Mouse (Mus musculus) cerebellum, adult 18-20 months (tissue): Measurements from ENCODE around the gene Deaf1.

Experiments
- DNase-seq, 2 experiments: peaks; one replicate each; pipeline ENCODE4 v3.0.0; 2021

Gene Deaf1

DNA sequence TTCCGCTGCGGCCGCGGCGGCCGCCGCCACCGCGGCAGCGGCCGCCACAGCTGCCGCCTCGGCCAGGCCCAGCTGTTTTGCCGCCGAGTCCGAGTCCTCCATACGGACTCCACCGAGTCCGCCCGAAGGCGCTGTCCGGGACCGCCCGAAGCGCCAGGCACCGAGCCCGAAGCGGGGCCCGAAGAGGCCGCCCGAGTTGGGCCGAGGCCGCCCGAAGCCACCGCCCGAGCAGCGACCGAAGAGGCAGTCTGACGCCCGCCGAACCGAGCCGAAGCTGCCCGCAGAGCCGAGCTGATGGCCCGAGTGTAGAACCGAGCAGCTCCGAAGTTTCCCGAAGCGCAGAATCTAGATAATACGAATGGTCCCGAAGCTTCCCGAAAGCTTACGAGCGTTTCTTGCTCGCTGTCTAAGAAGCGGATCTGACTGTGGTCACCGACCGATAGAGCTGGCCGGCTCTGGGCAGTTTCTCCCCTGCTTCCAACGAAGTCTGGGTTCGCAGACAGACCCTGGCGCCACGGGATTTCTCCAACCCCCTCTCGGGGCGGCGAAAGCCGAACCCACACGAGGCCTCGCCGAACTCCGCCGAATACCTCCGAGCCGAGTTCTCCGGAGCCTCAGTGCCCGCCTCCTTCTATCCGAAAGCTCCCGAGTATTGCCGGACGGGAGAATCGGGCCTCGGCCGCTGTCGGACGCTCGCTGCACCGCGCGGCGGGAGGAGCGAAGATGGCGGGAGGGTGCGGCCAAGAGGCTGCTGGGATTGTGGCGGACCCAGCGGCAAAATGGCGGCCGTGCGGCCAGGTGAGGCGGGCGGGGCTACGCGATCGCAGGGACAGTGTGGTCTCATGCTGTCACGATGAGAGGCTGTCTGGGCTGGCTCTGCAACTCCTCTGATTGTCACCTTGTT is at the start of gene Deaf1, which contains the start of gene Tmem80:
TSS of gene Deaf1 (minus strand) at position 222 of the 904 bp plus-strand sequence.
TSS of gene Tmem80 (plus strand) at position 271 of the 904 bp plus-strand sequence.
- peak; percentile 99 to 100 for DNase-seq

DNA sequence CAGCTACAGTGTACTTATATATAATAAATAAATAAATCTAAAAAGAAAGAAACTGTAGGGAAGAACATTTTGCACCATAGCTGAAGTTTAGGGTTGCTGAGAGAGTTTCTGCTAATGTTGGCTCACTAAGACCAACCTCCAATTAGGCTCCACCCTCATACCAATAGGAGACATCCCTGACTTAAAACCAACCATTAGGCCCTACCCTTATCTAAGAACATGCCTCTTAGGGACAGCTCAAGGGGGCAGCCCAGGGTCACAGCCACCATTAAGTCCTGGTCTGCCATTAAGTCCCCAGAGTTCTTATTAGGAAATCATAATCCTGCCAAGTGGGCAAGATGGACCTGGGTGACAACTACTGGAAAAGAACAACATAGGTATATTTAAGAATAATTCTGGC is 46.9 kb upstream of the Deaf1 start:
- no peak for DNase-seq

DNA sequence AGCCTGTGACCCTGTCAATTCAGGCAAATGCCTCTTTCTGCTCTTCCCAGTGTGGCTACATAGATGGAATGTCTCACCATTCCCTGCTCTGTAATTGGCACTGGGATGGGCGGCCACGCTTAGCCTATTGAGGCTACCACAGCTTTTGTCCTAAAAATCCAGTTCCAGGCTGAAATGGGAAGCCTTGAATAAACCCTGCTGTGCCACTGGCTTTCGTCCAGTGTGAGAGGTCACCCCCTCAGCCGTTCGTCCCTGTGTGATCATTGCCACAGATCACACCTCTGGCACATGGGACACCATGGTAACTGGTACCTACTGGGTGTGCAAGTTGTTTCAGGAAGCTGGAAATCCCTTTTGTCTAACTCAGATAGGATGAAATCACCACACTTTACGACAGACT is 46.1 kb upstream of the Deaf1 start:
- DNase-seq: no peak

DNA sequence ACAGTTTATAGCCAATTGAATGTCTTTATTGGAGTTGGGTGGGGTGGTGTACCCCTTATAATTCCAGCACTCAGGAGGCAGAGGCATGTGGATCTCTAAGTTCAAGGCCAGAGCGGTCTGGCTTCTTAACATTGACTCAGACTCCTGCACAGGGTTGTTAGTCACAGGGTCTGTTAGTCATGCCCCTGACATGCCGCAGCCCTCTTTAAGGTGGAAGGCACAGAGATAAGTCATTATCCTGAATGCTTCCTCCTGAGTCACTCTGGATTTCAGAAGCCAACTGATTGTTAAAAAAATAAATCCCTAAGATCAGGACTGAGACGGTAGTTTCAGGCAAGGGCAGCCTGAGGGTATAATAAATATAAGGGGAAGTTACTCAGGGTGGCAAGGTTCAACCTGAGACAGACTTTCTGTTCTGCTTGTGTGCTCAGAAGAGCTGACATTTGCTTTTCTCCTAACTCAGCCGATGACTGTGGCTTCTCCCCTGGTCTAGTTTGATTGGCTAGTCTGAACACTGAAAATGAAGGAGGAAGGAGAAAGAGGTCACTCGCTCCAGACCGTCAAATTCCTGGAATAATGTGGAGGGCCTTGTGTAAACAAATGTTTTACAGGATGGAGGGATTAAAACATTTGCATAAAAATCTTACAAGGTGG is 44.6 kb upstream of the Deaf1 start:
- DNase-seq: no peak

DNA sequence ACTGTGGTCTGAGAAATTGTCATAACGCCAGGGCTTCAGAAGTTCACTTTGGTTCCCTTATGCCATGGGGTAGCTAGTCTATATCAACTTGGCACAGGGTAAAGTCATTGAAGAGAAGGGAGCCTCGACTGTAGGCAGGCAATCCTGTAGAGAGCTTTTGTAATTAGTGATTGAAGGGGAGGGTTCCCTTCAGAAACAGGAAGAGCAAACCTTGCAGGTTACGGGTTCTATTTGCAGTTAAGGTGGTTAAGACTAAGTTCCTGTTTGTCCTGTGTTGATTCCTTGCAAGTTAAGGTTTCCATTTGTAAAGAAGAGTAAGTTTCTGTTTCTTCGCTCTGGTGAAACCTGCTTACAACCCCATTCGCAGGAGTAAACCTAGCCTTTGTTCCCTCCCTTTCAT is 42.4 kb upstream of the Deaf1 start:
- DNase-seq: no peak

DNA sequence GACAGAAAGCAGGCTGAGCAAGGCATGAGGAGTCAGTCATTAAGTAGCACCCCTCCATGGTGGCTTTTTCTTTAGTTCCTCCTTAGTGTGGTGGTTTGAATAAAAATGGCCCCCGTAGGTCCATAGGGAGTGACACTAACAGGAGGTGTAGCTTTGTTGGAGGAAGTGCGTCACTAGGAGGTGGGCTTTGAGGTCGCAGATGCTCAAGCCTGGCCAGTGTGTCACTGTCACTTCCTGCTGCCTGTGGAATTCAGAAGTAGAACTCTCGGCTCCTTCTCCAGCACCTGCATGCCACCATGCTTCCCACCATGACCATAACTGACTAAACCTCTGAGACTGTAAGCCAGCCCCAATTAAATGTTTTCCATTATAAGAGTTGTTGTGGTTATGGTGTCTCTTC is 39.9 kb upstream of the Deaf1 start:
- no peak for DNase-seq

DNA sequence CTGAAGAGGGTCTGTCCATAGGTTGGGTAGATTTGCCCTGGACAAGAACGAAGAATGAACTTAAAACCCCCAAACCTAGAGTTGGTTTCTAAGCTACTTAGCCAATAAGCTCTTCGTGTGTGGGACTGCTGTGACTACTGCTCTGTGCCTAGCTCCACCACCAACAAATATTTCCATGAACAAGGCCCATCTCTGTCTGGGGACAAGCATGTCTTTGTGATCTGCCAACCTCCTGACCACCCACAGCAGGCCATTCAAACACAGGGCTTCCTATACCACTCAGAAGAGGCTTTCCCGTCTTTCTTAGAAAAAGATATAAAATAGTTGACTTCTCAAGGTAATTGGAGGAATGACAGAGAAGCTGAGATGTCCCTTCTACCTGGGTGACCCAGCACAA is 37.6 kb upstream of the Deaf1 start:
- no peak for DNase-seq

DNA sequence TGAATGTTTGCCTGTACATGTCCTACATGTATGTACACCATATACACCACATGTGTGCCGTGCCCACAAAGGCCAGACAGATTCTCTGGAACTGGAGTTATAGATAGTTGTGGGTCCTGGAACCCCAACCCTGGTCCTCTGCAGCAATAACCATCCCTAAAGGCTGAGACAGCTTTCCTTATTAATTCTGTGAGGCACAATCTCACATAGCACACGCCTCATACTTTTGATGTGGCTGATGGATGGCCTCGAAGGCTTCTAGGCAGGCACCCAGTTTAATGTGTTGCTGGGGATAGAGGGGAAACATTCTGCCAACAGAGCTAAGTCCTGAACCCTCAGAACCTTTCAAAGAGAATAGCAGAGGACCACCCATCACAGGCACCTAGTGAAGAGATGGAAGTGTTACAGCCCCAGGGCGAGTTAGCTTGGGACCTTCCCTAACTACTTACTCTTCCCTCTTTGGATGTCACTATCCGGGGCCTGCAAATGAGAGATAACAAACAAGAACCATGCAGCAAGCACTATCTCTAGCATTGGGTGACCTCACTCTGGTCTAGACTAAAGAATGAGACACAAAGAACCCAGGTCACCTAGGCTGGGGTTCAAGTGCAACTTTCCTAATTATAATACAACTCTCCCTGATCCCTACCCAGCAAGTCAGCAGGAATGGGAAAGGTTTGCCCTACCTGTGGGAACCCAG is 37.0 kb upstream of the Deaf1 start:
- no peak for DNase-seq

DNA sequence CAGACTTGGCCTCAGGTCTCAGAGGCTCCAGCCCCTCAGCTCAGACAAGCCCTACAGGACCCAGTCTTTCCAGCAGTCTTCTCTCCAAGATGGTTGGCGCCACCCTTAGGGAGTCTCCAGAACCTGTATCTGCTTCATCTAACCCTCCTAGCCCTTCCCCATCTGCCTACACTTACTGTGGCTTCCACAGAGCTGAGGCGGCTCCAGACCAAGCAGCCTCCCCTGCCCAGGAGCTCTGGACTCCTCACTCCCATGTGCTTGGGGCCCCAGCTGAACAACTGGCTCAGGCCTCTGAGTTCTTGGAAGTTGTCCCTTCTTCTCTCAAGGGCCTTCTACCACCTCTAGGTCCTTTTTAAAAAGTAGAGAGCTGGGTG is 36.2 kb upstream of the Deaf1 start:
- no peak for DNase-seq

DNA sequence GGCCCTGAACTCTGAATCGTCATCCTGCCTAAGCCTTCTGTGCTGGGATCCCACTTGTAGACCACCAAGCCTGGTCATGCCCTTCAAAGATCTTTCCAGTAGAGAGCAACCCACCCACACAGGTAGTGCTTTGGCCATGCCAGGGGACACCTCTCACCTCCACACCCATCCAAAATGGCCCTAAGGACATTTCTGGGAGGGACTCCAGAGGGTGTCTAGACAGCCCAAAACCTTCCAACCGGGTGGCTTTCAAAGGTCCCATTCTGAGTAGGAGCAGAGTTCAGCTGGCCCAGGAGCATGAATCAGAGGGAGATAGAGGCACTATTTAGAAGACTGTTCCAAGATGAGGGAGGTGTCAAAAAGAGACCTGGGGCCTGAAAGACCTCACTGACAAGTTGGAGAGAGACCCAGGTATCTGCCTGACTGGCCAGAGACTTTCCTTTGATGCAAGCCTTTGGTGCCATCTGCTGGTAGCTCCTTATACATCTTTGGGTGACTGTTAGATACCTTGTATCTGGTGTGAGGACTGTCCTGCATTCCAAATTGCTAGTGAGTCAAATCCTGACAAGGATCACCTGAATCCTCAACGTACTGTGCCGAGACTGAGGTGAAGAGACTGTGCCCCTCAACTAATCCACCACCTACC is 35.7 kb upstream of the Deaf1 start:
- peak; percentile 87 for DNase-seq

DNA sequence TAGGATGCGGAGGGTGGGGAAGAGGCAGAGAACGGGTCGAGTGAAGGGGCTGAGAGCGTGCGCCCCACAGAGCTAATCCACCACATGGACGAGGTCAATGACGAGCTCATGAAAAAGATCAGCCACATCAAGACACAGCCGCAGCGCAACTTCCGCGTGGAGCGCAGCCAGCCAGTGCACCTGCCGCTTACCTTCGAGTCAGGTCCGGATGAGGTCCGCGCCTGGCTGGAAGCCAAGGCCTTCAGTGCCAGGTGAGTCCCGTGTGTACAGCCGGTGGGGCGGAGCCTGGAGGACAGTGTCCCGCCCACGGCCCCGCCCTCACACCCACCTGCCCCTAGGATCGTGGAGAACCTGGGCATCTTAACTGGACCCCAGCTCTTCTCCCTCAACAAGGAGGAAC is 34.0 kb upstream of the Deaf1 start:
- DNase-seq: peak; percentile 70 to 77

DNA sequence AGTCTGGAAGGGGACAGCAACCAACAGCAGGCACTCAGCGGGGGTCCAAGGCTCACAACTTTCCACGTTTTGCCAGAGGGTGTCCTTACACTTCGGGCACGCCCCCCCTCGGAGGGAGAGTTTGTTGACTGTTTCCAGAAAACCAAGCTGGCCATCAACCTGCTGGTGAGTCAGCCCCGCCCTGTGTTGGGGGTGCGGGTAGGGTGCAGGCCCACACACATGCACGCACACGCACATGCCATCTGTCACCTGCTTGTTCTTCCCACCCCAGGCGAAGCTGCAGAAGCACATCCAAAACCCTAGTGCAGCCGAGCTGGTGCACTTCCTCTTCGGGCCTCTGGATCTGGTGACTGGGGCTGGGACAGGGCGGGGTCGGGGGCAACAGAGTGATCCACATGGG is 29.5 kb upstream of the Deaf1 start:
- DNase-seq: peak in 1 of 2 experiments; percentile 19

DNA sequence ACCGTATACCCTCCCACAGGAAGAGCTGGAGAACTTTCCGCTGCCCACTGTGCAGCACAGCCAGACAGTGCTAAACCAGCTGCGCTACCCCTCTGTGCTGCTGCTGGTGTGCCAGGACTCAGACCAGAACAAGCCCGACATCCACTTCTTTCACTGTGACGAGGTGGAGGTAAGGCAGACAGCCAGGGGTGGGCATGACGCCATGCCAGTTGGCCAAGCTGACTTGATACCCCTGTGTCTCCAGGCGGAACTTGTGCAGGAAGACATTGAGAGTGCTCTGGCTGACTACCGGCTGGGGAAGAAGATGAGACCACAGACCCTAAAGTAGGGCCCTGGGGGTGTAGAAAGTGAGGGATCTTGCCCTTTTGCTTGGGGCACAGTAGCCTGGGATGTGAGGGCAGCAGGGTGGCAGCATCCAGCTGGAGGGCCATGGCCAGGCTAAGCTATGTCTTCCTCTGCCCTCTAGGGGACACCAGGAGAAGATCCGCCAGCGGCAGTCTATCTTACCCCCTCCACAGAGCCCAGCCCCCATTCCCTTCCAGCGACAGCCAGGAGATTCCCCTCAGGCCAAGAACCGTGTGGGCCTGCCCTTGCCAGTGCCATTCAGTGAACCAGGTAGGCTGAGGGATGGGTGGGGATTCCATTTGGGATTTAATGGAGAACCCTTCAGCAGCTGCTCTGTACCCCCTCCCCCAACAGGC is 28.3 kb upstream of the Deaf1 start:
- peak; percentile 42 to 43 for DNase-seq

DNA sequence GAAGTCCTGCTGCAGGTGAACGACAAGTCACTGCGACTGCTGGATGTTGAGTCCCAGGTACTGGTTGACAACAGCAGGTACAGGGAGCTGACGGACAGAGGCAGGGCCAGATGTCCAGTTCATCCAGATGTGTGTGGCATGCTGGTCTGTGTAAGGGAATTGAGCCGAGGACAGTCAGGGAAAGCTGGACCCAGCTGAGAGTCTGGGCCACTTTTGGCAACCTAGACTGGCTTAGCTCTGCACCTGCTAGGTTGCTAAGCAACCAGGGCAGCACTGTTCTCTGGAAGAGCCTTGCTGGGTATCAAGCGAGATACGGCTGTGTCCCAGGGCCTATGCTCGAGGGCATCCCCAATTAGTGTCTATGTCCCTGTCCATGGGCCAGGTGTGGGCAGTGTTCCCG is 27.6 kb upstream of the Deaf1 start:
- peak; percentile 33 to 53 for DNase-seq

DNA sequence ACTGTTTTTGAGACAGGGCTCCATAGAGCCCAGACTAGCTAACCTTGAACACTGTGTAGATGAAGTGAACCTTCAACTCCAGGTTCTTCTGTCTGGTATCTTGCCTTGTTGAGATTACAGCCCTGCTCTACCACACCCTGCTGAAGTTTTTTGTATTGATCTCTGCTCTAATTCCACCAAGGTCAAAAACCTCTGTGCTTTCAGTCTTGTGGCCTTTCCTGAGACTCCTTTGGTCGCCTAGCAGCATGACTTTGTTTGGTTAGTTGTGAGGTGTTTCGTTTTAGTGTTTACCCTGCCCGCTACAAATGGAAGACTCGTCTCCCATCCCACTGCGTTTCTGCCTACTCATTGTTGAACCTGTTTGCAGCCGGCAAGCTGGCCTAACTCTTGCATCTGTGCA is 23.6 kb upstream of the Deaf1 start:
- DNase-seq: no peak

DNA sequence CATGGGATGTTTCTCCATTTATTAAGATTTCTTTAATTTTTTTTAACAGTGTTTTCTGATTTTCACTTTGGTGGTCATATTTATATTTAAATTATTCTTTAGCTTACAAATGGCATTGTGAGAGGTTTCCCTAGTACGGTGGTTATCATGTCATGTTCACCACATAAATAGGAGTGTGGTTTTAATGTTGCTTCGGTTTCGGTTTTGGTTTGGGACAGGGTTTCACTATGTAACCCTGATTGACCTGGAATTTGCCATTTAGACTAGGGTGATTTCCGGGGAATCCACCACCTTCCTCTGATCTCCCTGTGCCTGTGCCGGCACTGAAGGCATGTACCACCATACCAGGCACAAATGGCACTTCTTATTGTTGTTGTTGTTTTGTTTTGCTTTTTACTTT is 17.3 kb upstream of the Deaf1 start:
- no peak for DNase-seq

DNA sequence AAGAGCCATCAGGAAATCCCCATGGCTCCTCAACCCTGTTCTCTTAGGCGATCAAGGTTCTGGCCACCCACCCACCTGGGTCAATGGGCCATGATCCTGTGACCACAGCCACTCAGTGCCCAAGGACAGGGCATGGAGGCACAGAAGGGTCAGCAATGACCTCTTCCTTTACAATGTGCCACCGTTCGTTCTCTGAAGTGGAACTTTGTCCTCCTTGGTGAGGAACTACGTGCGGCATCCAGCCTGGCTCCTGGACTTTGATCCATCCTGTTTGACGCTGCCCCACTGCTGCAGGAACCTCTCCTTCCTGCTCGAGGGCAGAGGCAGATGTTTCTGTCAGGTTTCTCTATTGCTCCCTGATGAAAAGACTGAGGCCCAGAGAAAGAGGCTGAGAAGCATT is 16.2 kb upstream of the Deaf1 start:
- no peak for DNase-seq

DNA sequence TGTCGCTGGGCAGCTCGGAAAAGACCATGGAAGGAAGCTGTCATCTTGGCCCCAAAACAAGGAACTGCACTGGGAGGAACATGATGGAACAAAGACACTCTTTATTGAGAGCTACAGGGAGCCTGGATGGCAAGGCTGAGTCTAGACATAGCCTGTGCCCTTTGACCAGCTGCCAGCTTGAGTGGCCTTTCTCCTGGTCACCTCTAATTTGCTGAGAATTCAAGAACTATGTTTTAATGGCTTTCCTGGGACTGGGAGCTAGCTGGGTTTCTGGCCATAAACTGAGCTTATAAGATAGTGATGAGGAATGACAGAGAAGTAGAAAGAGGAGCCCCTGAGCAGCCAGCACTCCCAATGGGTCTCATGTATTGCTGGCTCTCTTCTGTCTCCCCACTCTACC is 15.7 kb upstream of the Deaf1 start:
- no peak for DNase-seq

DNA sequence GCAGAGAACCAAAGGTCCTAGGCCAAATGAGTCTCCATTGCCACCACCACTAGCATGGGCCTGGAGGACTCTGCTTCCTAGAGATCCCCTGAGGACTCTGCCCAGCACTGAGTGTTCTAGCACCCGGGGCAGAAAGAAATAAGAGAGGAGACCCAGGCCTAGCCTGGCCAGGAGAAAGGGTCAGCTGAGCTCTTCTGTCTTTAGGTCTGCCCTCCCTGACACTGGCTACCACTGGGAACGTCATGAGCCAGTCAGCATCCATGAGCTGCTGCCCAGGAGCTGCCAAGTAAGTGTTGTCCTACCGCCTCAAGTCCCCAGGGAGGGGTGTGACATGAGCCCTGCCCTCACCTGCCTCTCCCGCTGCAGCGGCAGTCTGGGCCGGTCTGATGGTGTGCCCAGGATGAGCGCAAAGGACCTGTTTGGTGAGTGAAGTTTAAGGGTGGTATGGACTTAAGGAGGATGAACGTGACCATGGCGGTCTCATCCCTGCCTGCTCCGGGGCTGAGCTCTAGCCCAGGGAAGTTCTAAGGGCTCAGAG is 14.3 kb upstream of the Deaf1 start:
- no peak for DNase-seq

DNA sequence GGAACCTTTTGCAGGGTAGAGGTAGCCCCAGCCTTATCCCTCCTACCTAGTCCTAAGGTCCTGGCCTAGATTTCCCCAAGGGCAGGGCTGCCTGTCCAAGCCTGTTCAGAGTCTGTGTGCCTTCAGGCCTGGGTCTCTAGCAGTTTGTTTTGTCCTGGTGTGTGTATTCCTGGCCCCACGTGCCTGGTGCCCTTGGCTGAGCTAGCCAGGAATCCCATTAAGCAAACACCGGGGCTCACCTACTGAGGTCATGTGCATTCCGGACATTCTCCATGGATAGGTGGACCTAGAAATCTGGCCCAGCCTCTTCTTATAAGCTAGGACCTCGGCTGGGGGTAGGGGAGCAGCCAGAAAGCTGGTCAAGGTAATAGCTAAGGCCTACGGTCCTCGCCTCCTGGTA is 13.0 kb upstream of the Deaf1 start:
- DNase-seq: no peak

DNA sequence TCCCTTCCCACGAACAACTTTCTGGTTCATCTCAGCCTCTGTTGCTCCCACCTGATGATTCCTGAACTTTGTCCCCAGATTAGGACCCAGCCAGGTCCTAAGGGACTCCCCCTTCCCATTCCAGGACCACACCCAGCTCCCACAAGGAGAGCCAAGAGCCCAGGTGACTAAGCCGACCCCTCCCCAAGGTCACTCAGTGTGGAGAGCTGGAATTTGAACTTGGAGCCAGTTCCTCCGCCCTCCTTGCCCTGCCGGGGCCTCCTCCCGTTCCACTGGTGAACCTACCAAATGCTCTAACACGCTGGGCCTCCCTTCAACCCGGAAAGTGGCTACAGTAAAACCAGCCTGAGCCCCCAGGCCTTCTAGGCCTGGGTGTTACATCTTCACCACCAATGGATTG is 12.5 kb upstream of the Deaf1 start:
- no peak for DNase-seq

DNA sequence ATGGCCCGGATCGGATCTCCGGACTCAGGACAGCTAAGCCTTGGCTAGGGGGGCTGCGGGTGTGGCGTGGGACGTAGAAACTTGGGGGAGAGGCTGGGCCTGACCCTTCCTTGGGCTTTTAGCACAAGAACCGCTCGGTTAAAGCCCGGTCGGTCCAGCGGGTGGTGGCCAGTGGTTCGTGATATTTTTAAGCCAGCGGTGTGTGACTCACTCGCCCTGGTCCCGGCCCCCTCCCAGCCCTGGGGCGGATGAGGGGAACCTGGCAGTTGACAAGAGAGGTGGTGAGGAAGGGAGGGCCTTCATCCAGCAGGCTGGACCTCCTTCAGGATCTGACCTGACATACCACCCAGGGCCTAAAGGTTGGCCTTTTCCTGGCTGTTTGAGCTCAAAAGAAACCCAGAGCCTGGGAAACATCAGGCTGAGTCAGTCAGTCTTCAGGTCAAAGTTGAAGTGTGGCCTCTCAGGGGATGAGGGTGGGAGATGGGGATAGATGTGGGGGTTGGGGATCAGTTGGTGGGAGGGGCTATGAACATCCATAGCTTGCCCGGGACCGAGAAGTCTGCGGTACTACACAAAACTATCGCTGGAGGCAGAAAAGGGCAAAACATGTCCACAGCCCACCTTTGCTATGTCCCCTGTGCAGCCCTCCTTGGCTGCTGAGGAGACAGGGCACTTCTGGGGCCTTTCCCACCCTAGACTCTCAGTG is 11.9 kb upstream of the Deaf1 start:
- no peak for DNase-seq
